Mouse (Mus musculus): ENCODE measurements around the gene Gm17334.
A peak's percentile ranks its signal among the peaks of the same experiment; 100 is the strongest.

- TF ChIP-seq CTCF (IDR thresholded peaks at IDR 0.05; ENCODE audit: borderline replicate concordance, extremely low read depth, insufficient read depth, insufficient read length) (peak; percentile 56; the same call in 1 of the 2 replicates), POLR2A (IDR thresholded peaks at IDR 0.05; ENCODE audit: borderline replicate concordance, extremely low read depth, insufficient read depth, insufficient read length, poor library complexity, severe bottlenecking) (no peak)
Measured at GRCm38 (mm10) chr11:53737573-53737946, 35.4 kb downstream of the Gm17334 start.
